Mouse (Mus musculus): ENCODE measurements around the gene Epb41l5. TPM values are rescaled to one million over a fixed set of nuclear protein-coding genes. Genes with fewer than 3 reads are reported as not detected.

Epb41l5 gene
- polyA plus RNA-seq, 1 experiment from 2014 or later: 31.8 TPM

GRCm38 (mm10) chr1:119503181-119503580, 145.6 kb downstream of the Epb41l5 start:
- Histone ChIP-seq H3K4me3 (peak overlapping the region; percentile 80), H3K9me3 (no peaks in the 10 kb centered on the region), H3K27me3 (ENCODE audit: insufficient read depth, poor library complexity, severe bottlenecking) (peaks cover 20% of the 10 kb centered on the region), H3K36me3 (peaks cover 8% of the 10 kb centered on the region; the same call in 1 of the 2 replicates), H3K4me1 (replicated peaks) (peaks cover 30% of the 10 kb centered on the region), H3K27ac (no peak overlapping the region)
- 79% methylated on average over 3 of the region's 3 CpGs for whole genome bisulfite sequencing
- no peak for DNase-seq (ENCODE audit: low spot score)

GRCm38 (mm10) chr1:119502729-119503128, 146.1 kb downstream of the Epb41l5 start:
- H3K27me3 ChIP-seq (ENCODE audit: insufficient read depth, poor library complexity, severe bottlenecking): peaks cover 20% of the 10 kb centered on the region
- peaks cover 30% of the 10 kb centered on the region for H3K4me1 ChIP-seq (replicated peaks)
- DNase-seq (ENCODE audit: low spot score): no peak
- no peak overlapping the region for H3K27ac ChIP-seq
- WGBS: 93% methylated on average over 11 of the region's 11 CpGs
- H3K9me3 ChIP-seq: no peaks in the 10 kb centered on the region
- H3K36me3 ChIP-seq: peaks cover 8% of the 10 kb centered on the region; the same call in 1 of the 2 replicates
- no peak overlapping the region for H3K4me3 ChIP-seq

GRCm38 (mm10) chr1:119501881-119502280, 146.9 kb downstream of the Epb41l5 start:
- Histone ChIP-seq H3K27ac (no peak overlapping the region), H3K4me3 (no peak overlapping the region), H3K9me3 (no peaks in the 10 kb centered on the region), H3K27me3 (ENCODE audit: insufficient read depth, poor library complexity, severe bottlenecking) (peaks cover 15% of the 10 kb centered on the region), H3K4me1 (replicated peaks) (peaks cover 30% of the 10 kb centered on the region), H3K36me3 (peaks cover 8% of the 10 kb centered on the region; the same call in 1 of the 2 replicates)
- DNase-seq (ENCODE audit: low spot score): no peak
- WGBS: 83% methylated on average over 8 of the region's 8 CpGs

- peaks cover 8% of the 10 kb centered on the region; the same call in 1 of the 2 replicates for H3K36me3 ChIP-seq
- H3K4me1 ChIP-seq (replicated peaks): peaks cover 20% of the 10 kb centered on the region; the same call in 1 of the 2 replicates
- 94% methylated on average over 10 of the region's 10 CpGs for WGBS
- H3K9me3 ChIP-seq: no peaks in the 10 kb centered on the region
- H3K27me3 ChIP-seq (ENCODE audit: insufficient read depth, poor library complexity, severe bottlenecking): no peaks in the 10 kb centered on the region
- H3K4me3 ChIP-seq: no peak overlapping the region
- DNase-seq (ENCODE audit: low spot score): no peak
- no peak overlapping the region for H3K27ac ChIP-seq
Measured at GRCm38 (mm10) chr1:119499456-119499855, 149.3 kb downstream of the Epb41l5 start.

- no peak overlapping the region for H3K27ac ChIP-seq
- peaks cover 8% of the 10 kb centered on the region; the same call in 1 of the 2 replicates for H3K36me3 ChIP-seq
- no peak overlapping the region for H3K4me3 ChIP-seq
- H3K27me3 ChIP-seq (ENCODE audit: insufficient read depth, poor library complexity, severe bottlenecking): no peaks in the 10 kb centered on the region
- H3K4me1 ChIP-seq (replicated peaks): peaks cover 12% of the 10 kb centered on the region; the same call in 1 of the 2 replicates
- H3K9me3 ChIP-seq: no peaks in the 10 kb centered on the region
- WGBS: 87% methylated on average over 9 of the region's 9 CpGs
- no peak for DNase-seq (ENCODE audit: low spot score)
Measured at GRCm38 (mm10) chr1:119498536-119499231, 150.1 kb downstream of the Epb41l5 start.

GRCm38 (mm10) chr1:119497346-119498004, 151.3 kb downstream of the Epb41l5 start:
- Histone ChIP-seq H3K4me3 (no peak overlapping the region), H3K27ac (no peak overlapping the region), H3K4me1 (replicated peaks) (0 out of 2 replicates have a peak, but pooled peaks cover under 1% of the 10 kb centered on the region), H3K27me3 (ENCODE audit: insufficient read depth, poor library complexity, severe bottlenecking) (no peaks in the 10 kb centered on the region), H3K9me3 (no peaks in the 10 kb centered on the region), H3K36me3 (peaks cover 8% of the 10 kb centered on the region; the same call in 1 of the 2 replicates)
- DNase-seq (ENCODE audit: low spot score): no peak
- WGBS: 71% methylated on average over 5 of the region's 5 CpGs

- Histone ChIP-seq H3K36me3 (no peaks in the 10 kb centered on the region; the same call in 1 of the 2 replicates), H3K4me1 (replicated peaks) (peaks cover 6% of the 10 kb centered on the region), H3K27me3 (ENCODE audit: insufficient read depth, poor library complexity, severe bottlenecking) (no peaks in the 10 kb centered on the region), H3K4me3 (no peak overlapping the region), H3K9me3 (no peaks in the 10 kb centered on the region), H3K27ac (no peak overlapping the region)
- WGBS: 92% methylated on average over 6 of the region's 6 CpGs
- no peak for DNase-seq (ENCODE audit: low spot score)
Measured at GRCm38 (mm10) chr1:119495396-119495775, 153.4 kb downstream of the Epb41l5 start.

Other genes with a start within 250 kb of the Epb41l5 start
- 0.14 and 0.31 TPM in 2 replicates for gene Inhbb, start 226.8 kb downstream of the Epb41l5 start, polyA plus RNA-seq (2016; fragmentation: Nextera tagmentation; extraction: Ambion mirVana)
- gene Ralb, start 144.2 kb downstream of the Epb41l5 start, polyA plus RNA-seq (2016; fragmentation: Nextera tagmentation; extraction: Ambion mirVana): 96.8 and 103 TPM in 2 replicates
- 17.9 and 20.2 TPM in 2 replicates for gene Tmem185b, start 122.8 kb downstream of the Epb41l5 start, polyA plus RNA-seq (2016; fragmentation: Nextera tagmentation; extraction: Ambion mirVana)
- gene Ptpn4, start 188.6 kb upstream of the Epb41l5 start, polyA plus RNA-seq (2016; fragmentation: Nextera tagmentation; extraction: Ambion mirVana): 6.7 and 7.3 TPM in 2 replicates